Mouse (Mus musculus): ENCODE measurements around the gene Fcrla. TPM values are rescaled to one million over a fixed set of nuclear protein-coding genes. Genes with fewer than 3 reads are reported as not detected.
"Not testable (repeated sequence)": the region's sequence is repeated elsewhere in the genome, so short reads cannot be mapped to it uniquely, and the experiment has no call there.

Gene Fcrla
- polyA plus RNA-seq, 1 experiment from 2014 or later, result 0.67 TPM

GRCm38 (mm10) chr1:170944151-170944550 lies 16.8 kb upstream of the Fcrla start:
- H3K27ac ChIP-seq (ENCODE audit: low read length); H3K36me3 ChIP-seq (ENCODE audit: control insufficient read depth, insufficient read depth); H3K4me3 ChIP-seq (ENCODE audit: low read depth, low read length); H3K9ac ChIP-seq (ENCODE audit: low read depth, low read length); H3K9me3 ChIP-seq (replicated peaks; ENCODE audit: control insufficient read depth, low read length); H3K27me3 ChIP-seq (ENCODE audit: control insufficient read depth, insufficient read depth, low read depth, low read length); H3K4me2 ChIP-seq (ENCODE audit: low read depth, low read length); ATAC-seq (ENCODE audit: low read depth); H3K4me1 ChIP-seq (ENCODE audit: control insufficient read depth, low read depth, low read length): not testable (repeated sequence)
- 82% methylated on average over 9 of the region's 9 CpGs for WGBS (ENCODE audit: insufficient replicate concordance)

GRCm38 (mm10) chr1:170939255-170939654 lies 11.9 kb upstream of the Fcrla start:
- WGBS (ENCODE audit: insufficient replicate concordance), result 73% methylated on average over 12 of the region's 12 CpGs
- H3K9ac ChIP-seq (ENCODE audit: low read depth, low read length), result no peak overlapping the region
- no peak for ATAC-seq (ENCODE audit: low read depth)
- H3K4me1 ChIP-seq (ENCODE audit: control insufficient read depth, low read depth, low read length), result no peaks in the 10 kb centered on the region
- H3K36me3 ChIP-seq (ENCODE audit: control insufficient read depth, insufficient read depth), result no peaks in the 10 kb centered on the region
- no peaks in the 10 kb centered on the region for H3K27me3 ChIP-seq (ENCODE audit: control insufficient read depth, insufficient read depth, low read depth, low read length)
- no peak overlapping the region for H3K4me2 ChIP-seq (ENCODE audit: low read depth, low read length)
- no peaks in the 10 kb centered on the region for H3K9me3 ChIP-seq (replicated peaks; ENCODE audit: control insufficient read depth, low read length)
- no peak overlapping the region for H3K4me3 ChIP-seq (ENCODE audit: low read depth, low read length)
- H3K27ac ChIP-seq (ENCODE audit: low read length), result no peak overlapping the region

GRCm38 (mm10) chr1:170934383-170934782 lies 7.0 kb upstream of the Fcrla start:
- Histone ChIP-seq H3K4me3 (ENCODE audit: low read depth, low read length) (no peak overlapping the region), H3K4me1 (ENCODE audit: control insufficient read depth, low read depth, low read length) (no peaks in the 10 kb centered on the region), H3K27me3 (ENCODE audit: control insufficient read depth, insufficient read depth, low read depth, low read length) (no peaks in the 10 kb centered on the region), H3K27ac (ENCODE audit: low read length) (no peak overlapping the region), H3K9ac (ENCODE audit: low read depth, low read length) (no peak overlapping the region), H3K36me3 (ENCODE audit: control insufficient read depth, insufficient read depth) (no peaks in the 10 kb centered on the region), H3K9me3 (replicated peaks; ENCODE audit: control insufficient read depth, low read length) (no peaks in the 10 kb centered on the region), H3K4me2 (ENCODE audit: low read depth, low read length) (no peak overlapping the region)
- ATAC-seq (ENCODE audit: low read depth), result no peak
- 31% methylated on average over 2 of the region's 2 CpGs for WGBS (ENCODE audit: insufficient replicate concordance)

- Histone ChIP-seq H3K4me1 (ENCODE audit: control insufficient read depth, low read depth, low read length) (no peaks in the 10 kb centered on the region), H3K4me3 (ENCODE audit: low read depth, low read length) (no peak overlapping the region), H3K36me3 (ENCODE audit: control insufficient read depth, insufficient read depth) (no peaks in the 10 kb centered on the region), H3K27me3 (ENCODE audit: control insufficient read depth, insufficient read depth, low read depth, low read length) (no peaks in the 10 kb centered on the region), H3K4me2 (ENCODE audit: low read depth, low read length) (no peak overlapping the region), H3K27ac (ENCODE audit: low read length) (no peak overlapping the region), H3K9ac (ENCODE audit: low read depth, low read length) (no peak overlapping the region), H3K9me3 (replicated peaks; ENCODE audit: control insufficient read depth, low read length) (no peaks in the 10 kb centered on the region)
- ATAC-seq (ENCODE audit: low read depth), result no peak
- 66% methylated on average over 1 of the region's 1 CpGs for WGBS (ENCODE audit: insufficient replicate concordance)
Measured at GRCm38 (mm10) chr1:170933940-170934339, 6.6 kb upstream of the Fcrla start.

GRCm38 (mm10) chr1:170933386-170933920 lies 6.1 kb upstream of the Fcrla start:
- Histone ChIP-seq H3K4me1 (ENCODE audit: control insufficient read depth, low read depth, low read length) (no peaks in the 10 kb centered on the region), H3K9ac (ENCODE audit: low read depth, low read length) (no peak overlapping the region), H3K4me3 (ENCODE audit: low read depth, low read length) (no peak overlapping the region), H3K9me3 (replicated peaks; ENCODE audit: control insufficient read depth, low read length) (no peaks in the 10 kb centered on the region), H3K27me3 (ENCODE audit: control insufficient read depth, insufficient read depth, low read depth, low read length) (no peaks in the 10 kb centered on the region), H3K27ac (ENCODE audit: low read length) (no peak overlapping the region), H3K4me2 (ENCODE audit: low read depth, low read length) (no peak overlapping the region), H3K36me3 (ENCODE audit: control insufficient read depth, insufficient read depth) (no peaks in the 10 kb centered on the region)
- 59% methylated on average over 6 of the region's 6 CpGs for WGBS (ENCODE audit: insufficient replicate concordance)
- no peak for ATAC-seq (ENCODE audit: low read depth)

- H3K36me3 ChIP-seq (ENCODE audit: control insufficient read depth, insufficient read depth), result no peaks in the 10 kb centered on the region
- H3K27ac ChIP-seq (ENCODE audit: low read length), result no peak overlapping the region
- no peak for ATAC-seq (ENCODE audit: low read depth)
- H3K4me2 ChIP-seq (ENCODE audit: low read depth, low read length), result no peak overlapping the region
- H3K9me3 ChIP-seq (replicated peaks; ENCODE audit: control insufficient read depth, low read length), result no peaks in the 10 kb centered on the region
- no peak overlapping the region for H3K4me3 ChIP-seq (ENCODE audit: low read depth, low read length)
- H3K4me1 ChIP-seq (ENCODE audit: control insufficient read depth, low read depth, low read length), result no peaks in the 10 kb centered on the region
- no peak overlapping the region for H3K9ac ChIP-seq (ENCODE audit: low read depth, low read length)
- no peaks in the 10 kb centered on the region for H3K27me3 ChIP-seq (ENCODE audit: control insufficient read depth, insufficient read depth, low read depth, low read length)
- WGBS (ENCODE audit: insufficient replicate concordance), result 31% methylated on average over 3 of the region's 3 CpGs
Measured at GRCm38 (mm10) chr1:170932043-170932442, 4.7 kb upstream of the Fcrla start.

GRCm38 (mm10) chr1:170929245-170929644 lies 1.9 kb upstream of the Fcrla start:
- Histone ChIP-seq H3K36me3 (ENCODE audit: control insufficient read depth, insufficient read depth) (no peaks in the 10 kb centered on the region), H3K4me3 (ENCODE audit: low read depth, low read length) (no peak overlapping the region), H3K4me2 (ENCODE audit: low read depth, low read length) (no peak overlapping the region), H3K9ac (ENCODE audit: low read depth, low read length) (no peak overlapping the region), H3K4me1 (ENCODE audit: control insufficient read depth, low read depth, low read length) (no peaks in the 10 kb centered on the region), H3K27me3 (ENCODE audit: control insufficient read depth, insufficient read depth, low read depth, low read length) (no peaks in the 10 kb centered on the region), H3K9me3 (replicated peaks; ENCODE audit: control insufficient read depth, low read length) (no peaks in the 10 kb centered on the region), H3K27ac (ENCODE audit: low read length) (no peak overlapping the region)
- ATAC-seq (ENCODE audit: low read depth), result no peak
- WGBS (ENCODE audit: insufficient replicate concordance), result 70% methylated on average over 4 of the region's 4 CpGs

- H3K9me3 ChIP-seq (replicated peaks; ENCODE audit: control insufficient read depth, low read length), result no peaks in the 10 kb centered on the region
- H3K36me3 ChIP-seq (ENCODE audit: control insufficient read depth, insufficient read depth), result no peaks in the 10 kb centered on the region
- 0 out of 2 replicates have a peak, but pooled peaks have one; percentile 19 for ATAC-seq (ENCODE audit: low read depth)
- H3K9ac ChIP-seq (ENCODE audit: low read depth, low read length), result no peak overlapping the region
- H3K27me3 ChIP-seq (ENCODE audit: control insufficient read depth, insufficient read depth, low read depth, low read length), result no peaks in the 10 kb centered on the region
- H3K4me2 ChIP-seq (ENCODE audit: low read depth, low read length), result no peak overlapping the region
- no peaks in the 10 kb centered on the region for H3K4me1 ChIP-seq (ENCODE audit: control insufficient read depth, low read depth, low read length)
- no peak overlapping the region for H3K4me3 ChIP-seq (ENCODE audit: low read depth, low read length)
- WGBS (ENCODE audit: insufficient replicate concordance), result 40% methylated on average over 2 of the region's 2 CpGs
- H3K27ac ChIP-seq (ENCODE audit: low read length), result no peak overlapping the region
Measured at GRCm38 (mm10) chr1:170928467-170928866, 1.1 kb upstream of the Fcrla start.

GRCm38 (mm10) chr1:170926941-170927340 lies 442 bp downstream of the Fcrla start:
- Histone ChIP-seq H3K27me3 (ENCODE audit: control insufficient read depth, insufficient read depth, low read depth, low read length) (no peaks in the 10 kb centered on the region), H3K4me2 (ENCODE audit: low read depth, low read length) (no peak overlapping the region), H3K9me3 (replicated peaks; ENCODE audit: control insufficient read depth, low read length) (no peaks in the 10 kb centered on the region), H3K4me3 (ENCODE audit: low read depth, low read length) (no peak overlapping the region), H3K36me3 (ENCODE audit: control insufficient read depth, insufficient read depth) (no peaks in the 10 kb centered on the region), H3K9ac (ENCODE audit: low read depth, low read length) (no peak overlapping the region), H3K4me1 (ENCODE audit: control insufficient read depth, low read depth, low read length) (no peaks in the 10 kb centered on the region), H3K27ac (ENCODE audit: low read length) (no peak overlapping the region)
- no peak for ATAC-seq (ENCODE audit: low read depth)
- WGBS (ENCODE audit: insufficient replicate concordance), result 50% methylated on average over 6 of the region's 6 CpGs
